Mouse (Mus musculus): Measurements from ENCODE around the gene Sumo2.
"Not testable (repeated sequence)": the region's sequence is repeated elsewhere in the genome, so short reads cannot be mapped to it uniquely, and the experiment has no call there.

DNA sequence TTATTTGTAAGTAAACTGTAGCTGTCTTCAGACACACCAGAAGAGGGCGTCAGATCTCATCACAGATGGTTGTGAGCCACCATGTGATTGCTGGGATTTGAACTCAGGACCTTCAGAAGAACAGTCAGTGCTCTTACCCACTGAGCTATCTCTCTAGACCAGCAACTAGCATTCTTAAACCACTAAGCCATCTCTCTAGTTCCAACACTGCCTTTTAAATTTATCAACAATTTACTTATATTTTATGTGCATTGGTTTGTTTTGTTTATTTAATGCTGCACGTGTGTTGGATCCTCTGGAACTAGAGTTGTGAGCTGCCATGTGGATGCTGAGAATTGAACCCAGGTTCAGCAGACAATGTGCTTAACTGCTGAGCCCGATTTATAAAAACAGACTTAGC lies 9.6 kb downstream of the Sumo2 start:
- TF ChIP-seq CTCF, POLR2A (IDR thresholded peaks at IDR 0.05; ENCODE audit: insufficient read depth, low read depth, low read length): not testable (repeated sequence)

Data from olfactory bulb, adult 2 months (tissue).